Mouse (Mus musculus) right cerebral cortex, postnatal 14 days (tissue): Measurements from ENCODE around the gene Stard3.
A peak's percentile ranks its signal among the peaks of the same experiment; 100 is the strongest.
"Not testable (repeated sequence)": the region's sequence is repeated elsewhere in the genome, so short reads cannot be mapped to it uniquely, and the experiment has no call there.

Experiments
- DNase-seq: peaks from one replicate; pipeline ENCODE4 v3.0.0; 2022

Gene Stard3

DNA sequence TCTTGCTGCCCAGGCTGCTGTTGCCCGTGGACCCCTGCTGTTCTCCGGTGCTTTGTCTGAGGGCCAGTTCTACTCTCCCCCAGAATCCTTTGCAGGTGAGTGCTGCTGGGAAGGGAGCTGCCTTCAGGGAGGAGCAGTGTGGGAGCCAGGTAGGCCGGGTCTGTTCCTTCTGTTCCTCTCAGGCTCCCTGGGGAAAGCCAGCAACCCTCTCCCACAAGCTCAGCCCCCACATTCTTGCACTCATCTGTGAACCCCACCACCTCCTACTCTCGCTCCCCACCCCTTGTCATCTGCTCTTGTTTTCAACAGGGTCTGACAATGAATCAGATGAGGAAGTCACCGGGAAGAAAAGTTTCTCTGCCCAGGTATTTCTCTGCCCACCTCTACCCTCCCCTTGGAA is 18.6 kb downstream of the Stard3 start:
- no peak for DNase-seq

DNA sequence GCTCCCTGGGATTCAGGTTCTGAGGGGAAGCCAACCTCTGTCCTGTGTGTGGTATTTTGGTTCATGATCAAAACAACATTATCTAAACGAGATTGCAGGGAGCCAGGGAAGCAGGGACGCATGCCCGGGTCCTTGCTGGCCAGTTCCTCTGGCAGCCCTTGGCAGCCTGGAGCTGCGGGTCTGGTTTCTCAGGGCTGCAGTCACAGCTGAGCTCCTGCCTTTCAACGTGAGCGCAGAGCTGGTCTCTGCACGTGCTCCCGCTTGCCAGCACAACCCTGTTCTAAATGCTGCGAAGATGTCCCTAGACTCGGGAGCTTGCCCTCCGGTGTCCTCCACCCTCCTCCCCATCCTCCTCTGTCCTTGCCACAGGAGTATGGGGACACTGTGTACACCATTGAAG is 19.6 kb downstream of the Stard3 start:
- no peak for DNase-seq

DNA sequence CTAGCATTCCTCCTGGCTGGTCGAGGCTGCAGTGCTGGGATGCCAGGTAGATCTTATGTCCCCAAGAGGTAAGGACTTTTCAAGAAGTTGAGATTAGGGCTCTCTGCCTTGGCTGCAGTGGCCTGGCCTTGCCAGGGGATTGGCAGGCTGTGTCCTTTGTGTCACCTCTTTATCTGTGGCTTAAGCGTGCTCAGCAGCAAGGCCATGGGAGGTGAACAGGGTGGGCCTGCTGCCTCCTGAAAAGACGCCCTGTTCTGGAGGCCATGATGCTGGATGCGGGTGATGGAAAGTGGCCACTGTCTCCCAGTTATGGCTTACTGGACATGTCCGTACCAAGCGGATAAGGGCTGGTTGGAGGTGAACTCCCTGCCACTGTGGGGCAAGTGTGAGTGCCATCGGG is 21.2 kb downstream of the Stard3 start:
- DNase-seq: no peak

DNA sequence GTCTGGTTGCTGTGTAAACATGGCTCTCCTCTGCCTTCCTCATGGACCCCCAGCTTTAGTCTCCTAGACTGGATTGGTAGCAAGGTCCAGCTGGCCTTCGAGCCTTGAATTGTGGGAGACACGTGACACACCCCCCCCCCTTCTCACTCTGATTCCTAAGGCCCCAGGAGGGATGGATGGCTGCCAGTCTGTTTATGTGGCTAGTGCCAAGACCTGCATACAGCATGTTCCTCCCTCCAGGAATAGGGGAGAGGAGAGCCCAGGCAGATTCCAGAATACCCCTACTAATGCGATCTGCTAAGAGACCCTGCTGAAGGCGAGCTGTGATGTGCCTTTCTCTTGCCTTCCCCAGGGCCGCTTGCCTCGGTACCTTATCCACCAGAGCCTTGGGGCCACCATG is 21.9 kb downstream of the Stard3 start:
- DNase-seq: no peak

DNA sequence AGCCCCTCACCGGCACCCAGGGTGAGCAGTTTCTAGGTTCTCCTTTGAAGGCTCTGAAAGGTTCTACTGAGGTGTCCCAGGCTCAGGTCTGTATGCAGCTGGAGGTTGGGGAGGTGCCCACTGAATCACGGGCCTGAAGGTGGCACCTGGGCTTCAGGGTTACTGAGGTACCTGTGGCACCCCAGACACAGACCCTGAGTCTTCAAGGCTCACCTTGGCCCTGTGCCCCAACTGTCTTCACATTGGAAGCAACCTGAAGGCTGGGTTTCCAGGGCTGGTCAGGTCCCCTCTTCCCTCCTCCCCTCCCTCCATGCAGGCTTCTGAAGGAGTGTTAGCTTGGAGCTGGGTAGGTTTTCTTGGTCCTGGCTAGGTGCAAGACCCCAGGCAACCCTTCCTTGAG is 23.5 kb downstream of the Stard3 start:
- DNase-seq: no peak

DNA sequence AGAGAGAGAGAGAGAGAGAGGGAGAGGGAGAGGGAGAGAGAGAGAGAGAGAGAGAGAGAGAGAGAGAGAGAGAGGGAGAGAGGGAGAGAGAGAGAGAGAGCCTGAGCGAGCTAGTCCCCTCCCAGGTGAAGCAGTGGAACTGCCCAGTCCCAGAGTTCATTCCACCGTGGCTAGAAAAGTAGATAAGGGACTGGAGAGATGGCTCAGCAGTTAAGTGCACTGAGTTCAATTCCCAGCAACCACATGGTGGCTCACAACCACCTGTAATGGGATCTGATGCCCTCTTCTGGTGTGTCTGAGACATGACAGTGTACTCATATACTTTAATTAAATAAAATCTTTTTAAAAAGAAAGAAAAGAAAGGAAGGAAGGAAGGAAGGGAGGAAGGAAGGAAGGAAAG is 24.2 kb downstream of the Stard3 start:
- not testable (repeated sequence) for DNase-seq

DNA sequence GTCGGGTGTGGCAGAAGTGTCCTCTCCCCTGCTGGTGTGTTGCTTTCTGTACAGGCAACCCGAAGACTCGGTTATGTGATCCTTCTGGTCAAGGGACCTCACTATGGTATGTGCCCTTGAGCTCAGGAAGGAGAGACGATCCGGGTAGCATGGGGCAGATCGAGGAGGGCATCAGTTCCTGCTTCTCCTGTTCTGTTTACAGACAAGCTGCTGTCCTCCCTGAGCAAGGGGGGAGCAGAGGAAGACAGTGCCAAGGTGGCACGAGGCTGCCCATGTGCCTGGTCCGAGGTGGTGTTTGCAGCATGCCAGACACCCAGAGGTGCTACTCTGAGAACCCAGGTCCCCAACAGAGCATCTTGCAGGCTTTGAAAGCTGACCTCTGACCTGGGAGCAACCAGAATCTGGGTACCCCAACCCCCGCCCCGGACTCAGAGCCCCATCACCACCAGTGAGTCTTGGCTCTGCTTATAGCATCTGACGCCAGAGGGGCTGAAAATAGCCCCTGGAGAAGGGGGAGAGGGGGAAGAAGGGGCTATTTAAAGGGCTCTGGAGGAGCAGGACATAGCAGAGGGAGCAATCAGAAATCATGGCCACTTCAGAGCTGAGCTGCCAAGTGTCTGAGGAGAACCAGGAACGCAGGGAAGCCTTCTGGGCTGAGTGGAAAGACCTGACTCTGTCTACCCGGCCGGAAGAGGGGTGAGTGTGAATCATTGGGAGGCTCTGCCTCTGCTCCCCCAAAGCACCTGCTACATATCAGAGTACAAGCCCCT is 25.3 kb downstream of the Stard3 start, which contains the start of gene Tcap:
Gene Tcap, plus strand, starts transcription at position 551 of the 770 bp plus-strand sequence.
- DNase-seq: no peak

DNA sequence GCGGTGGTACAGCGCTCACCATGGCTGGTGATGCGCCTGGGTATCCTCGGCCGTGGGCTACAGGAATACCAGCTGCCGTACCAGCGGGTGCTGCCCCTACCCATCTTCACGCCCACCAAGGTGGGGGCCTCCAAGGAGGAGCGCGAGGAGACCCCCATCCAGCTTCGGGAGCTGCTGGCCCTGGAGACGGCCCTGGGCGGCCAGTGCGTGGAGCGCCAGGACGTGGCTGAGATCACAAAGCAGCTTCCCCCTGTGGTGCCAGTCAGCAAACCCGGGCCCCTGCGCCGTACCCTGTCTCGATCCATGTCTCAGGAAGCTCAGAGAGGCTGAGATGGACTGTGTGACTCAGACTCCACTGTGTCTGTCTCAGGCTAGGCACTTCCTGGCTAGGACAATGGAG is 26.0 kb downstream of the Stard3 start:
- no peak for DNase-seq

DNA sequence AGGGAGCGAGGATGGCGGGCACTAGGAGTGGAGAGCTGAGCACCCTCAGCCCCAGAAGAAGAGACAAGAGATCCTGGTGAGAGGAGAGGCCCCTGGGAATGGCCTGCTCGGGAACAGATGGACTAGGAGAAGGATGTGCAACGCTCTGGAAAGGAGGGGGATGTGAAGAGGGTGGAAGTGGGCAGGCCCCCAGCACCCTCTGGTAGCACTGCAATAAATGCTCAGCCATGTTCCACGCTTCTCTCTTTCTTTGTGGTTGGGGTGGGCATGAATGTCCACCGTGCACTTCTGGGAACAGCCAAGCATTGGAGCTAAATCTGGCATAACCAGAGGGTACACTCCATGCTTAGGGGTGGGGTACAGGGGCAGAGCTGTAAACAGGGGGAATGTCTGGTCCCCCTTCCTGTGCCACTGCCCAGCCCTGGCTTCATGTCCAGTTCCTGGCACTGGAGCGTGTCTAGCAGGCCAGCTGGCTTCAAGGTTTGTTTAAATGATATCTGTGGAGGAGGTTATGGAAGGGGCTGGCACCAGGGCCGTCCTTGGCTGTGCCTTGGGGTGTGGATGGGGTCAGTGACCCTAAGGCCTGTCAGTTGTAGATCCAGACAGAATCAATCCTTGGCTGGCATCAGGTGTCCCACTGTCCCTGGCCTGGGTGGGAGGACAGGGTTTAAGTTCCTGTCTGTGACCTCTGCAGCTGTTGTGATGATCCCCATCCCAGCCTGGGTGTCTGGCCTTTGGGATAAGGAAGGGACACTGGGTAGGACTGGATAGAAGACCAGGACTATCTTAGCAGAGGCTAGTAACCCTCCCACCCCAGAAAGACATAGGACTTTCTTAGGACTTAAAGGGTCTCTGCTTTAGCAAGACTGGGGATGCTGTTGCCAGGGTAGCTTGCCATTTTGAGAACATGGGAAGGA is 26.8 kb downstream of the Stard3 start:
- no peak for DNase-seq

DNA sequence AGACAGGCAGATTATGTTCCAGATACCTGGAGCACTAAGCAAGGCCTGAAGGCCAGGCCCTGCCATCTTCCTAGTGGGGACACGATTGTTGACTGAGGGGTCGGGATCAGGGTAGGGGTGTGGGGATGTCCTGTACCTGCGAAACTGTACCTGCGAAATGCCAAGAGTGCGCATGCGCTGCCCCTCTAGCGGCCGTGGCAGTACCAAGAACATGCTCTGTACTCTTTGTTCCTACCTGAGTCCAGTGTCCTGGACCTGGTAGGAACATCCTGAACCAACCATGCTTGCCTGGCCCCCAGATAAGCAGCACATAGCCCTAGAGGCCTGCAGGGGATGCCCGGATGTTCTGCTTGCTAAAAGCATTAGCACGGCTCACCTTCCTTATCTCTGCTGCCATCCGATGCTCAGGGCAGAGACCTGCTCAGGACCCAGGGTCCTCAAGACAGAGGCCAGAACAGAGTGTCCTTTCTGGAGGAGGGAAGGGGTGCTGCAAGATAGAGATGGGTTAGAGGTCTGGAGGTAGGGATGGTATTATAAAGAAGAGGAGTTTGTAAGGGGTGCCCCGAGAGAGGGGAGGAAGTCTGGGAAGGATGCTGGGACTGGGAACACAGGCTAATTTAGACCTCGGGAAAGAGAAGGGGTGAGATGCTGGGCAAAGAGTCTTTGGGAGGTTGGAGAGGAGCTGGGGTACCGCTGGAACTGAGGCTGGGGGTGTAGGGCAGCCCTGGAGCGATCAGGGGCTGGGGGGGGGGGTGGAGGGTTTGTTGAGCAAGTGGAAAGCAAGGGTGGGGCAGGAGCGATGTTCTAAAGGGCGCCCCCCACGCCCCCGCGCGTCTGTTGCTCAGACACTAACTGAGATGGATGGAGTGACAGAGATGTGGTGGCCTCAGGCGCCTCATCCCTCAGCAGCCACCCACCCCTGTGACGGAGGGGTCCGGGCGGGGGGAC is 27.7 kb downstream of the Stard3 start, which contains the start of gene Pnmt:
Gene Pnmt, plus strand, starts transcription at position 813 of the 948 bp plus-strand sequence.
- no peak for DNase-seq

DNA sequence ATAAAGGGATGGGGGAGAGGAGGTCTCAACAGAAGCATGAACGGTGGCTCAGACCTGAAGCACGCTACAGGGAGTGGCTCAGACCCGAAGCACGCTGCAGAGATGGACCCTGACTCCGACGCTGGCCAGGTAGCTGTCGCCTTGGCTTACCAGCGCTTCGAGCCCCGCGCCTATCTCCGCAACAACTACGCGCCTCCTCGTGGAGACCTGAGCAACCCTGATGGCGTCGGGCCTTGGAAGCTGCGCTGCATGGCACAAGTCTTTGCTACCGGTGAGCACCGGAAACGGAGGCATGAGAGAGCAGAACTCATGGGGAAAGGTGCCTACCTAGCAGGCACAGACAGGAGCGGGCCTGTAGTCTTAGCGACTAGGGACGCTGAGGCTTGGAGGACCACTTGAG is 28.4 kb downstream of the Stard3 start:
- DNase-seq: no peak

DNA sequence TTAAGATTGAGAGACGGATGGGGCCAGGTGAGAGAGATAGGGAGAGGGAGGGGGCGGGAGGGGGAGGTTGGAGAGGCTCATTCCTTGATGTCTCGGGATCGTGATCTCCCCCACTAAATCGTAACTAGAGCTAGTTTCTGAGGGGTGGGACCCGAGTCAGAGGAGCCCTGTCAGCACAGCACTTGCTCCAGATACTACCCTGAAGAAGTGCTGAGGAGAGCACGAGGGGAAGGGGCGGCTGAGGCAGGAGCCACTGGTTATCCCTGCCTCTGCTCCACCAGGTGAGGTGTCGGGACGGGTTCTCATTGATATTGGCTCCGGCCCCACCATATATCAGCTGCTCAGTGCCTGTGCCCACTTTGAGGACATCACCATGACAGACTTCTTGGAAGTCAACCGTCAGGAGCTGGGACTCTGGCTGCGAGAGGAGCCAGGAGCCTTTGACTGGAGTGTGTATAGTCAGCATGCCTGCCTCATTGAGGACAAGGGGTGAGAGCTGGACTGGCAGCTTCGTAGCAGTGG is 28.9 kb downstream of the Stard3 start:
- no peak for DNase-seq

DNA sequence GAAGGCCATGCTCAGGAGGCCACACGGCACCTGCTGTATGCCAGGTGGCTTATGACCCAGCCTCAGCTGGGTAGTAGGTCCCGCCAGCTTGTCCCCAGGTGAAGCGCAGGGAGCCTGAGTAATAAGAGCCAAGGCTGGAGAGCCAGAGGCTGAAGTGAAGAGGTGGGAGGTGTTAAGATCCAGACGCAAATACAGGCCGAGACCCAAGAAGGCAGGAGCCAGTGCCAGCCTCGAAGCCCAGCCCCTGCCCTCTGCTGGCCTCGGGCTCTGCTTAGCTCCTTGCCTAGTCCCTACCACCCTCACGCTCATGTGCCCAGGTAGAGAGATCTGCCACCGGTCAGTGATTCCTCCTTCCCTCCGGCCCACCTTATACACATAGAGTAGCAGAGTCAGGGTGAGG is 30.1 kb downstream of the Stard3 start:
- DNase-seq: no peak

DNA sequence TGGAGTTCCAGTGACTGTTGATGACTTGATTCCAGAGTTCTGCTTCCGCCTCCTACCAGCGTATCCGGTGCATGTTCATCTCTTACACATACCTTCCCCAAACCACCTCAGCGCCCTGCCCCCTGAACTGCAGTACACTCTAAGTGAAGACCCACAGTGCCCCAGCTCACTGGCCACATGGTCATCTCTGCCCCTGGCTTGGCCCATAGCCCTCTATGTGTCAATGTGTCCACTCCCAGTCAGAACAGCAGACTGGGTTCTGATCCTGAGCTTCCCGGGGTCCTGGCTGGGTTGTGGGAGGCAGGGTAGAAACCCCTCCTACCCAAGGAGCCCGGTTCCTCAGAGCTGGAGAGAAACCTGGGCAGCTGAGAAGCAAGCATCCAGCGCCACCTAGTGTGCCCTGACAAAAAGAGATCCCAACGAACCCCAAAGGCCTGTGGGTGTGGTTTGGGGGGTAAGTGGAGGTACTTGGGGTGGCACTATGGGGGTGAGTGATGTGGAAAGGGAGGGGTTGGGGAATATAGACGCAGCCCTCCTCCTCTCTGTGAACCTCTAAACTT is 31.1 kb downstream of the Stard3 start:
- peak; percentile 78 for DNase-seq

DNA sequence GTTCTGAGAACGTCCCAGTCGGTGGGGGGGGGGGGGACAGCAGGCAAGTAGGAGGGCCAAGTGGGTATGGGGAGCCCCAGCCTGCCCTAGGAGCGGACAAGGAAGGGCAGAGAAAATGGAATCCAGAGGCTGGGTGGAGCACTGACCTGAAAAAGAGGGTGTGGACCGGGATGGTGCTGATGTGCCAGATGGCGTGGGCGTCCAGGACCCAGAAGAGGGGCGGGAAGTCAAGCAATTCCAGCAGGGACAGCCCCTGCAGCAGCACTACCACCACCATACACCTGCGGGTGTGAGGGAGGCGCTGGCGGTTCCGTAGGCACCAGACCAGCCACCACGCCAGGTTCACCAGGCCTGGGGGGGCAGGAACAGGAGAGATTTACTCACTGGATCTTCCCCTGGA is 32.0 kb downstream of the Stard3 start:
- no peak for DNase-seq

DNA sequence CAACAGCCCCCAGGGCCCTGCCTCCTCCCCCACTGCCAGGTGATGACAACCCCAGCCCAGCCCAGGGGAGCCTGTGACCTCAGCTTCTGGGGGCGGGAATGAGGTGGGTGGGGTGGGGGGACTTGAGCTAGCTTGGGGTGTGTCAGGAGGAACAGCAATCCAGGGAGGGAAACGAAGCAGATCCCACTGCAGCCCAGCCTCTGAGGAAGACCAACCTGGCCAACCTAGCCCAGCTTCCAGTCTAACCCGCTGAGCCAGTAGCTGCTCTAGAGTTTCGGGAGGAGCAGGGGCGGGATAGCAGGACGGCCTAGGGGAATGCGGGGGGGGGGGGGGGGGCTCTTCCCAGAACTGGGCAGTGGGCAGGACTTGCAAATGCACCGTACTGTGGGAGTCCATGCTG is 33.9 kb downstream of the Stard3 start:
- no peak for DNase-seq

DNA sequence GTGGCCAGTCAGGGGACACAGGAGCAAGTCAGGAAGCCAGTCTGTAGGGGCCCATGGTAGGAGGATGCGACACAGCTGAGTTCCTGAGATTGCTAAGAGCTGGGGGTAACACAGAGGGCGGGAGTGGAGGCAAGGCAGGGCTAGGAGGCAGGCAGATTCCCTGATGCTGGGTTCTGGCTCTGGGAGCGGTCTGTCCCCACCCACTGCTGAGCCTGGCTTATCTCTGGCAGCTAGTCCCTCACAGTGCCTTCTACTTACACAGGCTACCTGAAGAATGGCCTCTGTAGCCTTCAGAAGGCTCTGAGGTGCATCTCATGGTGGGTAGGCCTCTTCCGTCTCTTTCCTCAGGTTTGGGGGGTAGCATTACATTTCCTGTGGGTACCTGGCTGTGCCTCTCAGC is 34.5 kb downstream of the Stard3 start:
- no peak for DNase-seq

DNA sequence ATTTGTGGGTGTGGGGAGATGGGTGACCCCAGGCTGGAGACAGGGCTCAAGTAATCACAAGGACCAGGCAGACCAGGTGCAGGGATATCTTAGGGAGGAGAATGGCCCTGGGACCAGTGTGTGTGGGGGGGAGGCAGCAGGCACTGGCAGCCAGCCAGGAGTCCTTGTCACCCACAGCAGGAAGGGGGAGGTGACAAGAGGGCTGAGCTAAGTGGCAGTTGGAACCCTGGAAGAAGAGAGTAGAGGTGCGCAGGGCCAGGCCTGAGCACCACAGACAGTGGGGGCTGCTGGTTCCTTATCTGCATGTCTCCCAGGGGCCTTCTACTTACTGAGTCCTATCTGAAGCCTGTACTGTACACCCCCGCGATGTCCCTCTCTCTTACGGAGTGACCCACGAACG is 35.1 kb downstream of the Stard3 start:
- DNase-seq: no peak

DNA sequence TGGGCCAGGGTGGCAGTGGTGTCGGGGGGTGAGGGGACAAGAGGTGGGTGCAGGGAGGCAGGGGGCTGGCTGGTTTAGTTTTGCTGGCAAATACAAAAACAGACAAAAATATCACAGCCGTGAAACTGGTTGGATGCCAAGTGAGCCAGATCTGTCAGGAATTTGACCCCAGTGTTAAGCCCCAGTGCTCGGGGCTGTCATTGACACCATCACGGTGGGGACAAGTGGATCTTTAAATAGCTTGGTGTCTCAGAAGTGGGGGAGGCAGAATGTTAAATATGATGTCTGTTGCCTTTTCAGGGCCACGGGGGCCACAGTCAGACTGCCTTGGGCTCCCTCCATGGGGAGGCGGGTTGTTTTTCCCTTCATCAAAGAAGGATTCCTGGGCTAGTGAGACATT is 36.1 kb downstream of the Stard3 start:
- no peak for DNase-seq

DNA sequence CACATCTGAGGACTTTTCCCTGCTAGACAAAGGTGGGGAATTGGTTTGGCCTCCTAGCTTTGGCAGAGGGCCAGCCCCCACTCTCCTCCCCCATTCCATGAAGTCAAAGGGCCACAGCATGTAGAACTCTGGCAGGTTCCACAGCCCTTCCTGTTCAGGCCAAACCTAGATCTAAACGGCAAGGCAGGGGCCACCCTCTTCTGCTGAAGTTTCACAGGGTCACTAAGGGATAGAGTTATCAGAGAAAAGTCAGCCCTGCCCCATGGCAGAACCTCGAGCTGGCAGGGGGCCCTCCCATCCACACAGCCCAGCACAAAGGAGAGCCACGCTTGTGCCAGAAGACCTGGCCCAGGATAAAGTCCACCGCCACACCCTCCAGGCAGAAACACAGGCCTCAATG is 36.9 kb downstream of the Stard3 start:
- DNase-seq: no peak

DNA sequence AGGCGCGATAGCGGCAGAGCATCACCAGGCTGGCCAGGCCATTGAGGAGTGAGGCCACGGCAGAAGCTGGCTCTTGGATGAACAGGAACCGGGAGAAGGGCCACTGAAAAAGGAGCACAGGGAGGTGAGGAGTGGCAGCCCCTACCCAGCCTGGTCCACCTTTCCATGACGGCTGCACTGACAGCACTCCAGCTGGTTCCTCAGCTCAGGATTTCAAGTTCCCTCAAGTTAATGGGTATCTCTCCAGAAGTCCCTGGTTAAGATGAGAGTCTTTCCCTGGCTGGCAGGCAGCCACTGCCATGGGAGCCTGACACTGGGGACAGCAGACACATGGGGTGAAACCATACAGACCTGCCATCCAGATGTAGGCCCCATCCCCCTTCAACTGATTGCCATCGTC is 39.8 kb downstream of the Stard3 start:
- no peak for DNase-seq

DNA sequence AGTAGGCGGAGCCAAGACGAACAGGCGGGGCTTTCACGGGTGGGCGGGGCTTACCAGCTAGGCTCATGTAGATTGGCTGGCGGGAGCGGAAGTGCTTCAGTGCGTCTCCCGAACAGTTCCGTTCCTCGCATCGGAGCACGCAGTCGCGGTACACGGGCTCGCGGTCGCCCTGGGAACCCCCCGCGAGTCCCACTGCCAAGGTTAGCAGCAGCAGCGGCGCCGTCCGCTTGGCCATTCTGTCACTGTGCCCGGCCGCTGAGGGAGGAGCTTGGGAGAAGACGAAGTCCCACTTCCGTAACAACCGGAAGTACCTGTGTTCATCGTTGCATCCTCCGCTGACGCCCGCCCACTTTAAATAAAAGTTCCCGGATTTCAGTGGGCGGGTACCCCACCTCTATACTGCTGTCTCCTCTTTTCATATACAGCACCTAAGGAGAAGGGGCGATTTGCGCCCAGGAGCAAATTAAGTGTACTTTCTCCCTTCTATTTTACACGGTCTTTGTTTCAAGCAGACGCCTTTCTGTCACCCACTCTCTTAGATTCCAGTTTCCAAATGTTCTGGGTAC is 42.1 kb downstream of the Stard3 start, which contains the start of gene Pgap3:
Gene Pgap3, minus strand, starts transcription at position 330 of the 566 bp plus-strand sequence.
- peak; percentile 85 for DNase-seq
